Mouse (Mus musculus) layer of hippocampus, adult 6 months (tissue): ENCODE measurements around the gene Kif5a. TPM values are rescaled to one million over a fixed set of nuclear protein-coding genes. Genes with fewer than 3 reads are reported as not detected.

Source experiments
- long read RNA-seq, 2 experiments: library from polyadenylated mRNA; unstranded; transcript quantifications; one replicate each; pipeline ENCODE4 v2.0.0; 2019 to 2020
- polyA plus RNA-seq: library from polyadenylated mRNA; unstranded; fragments of <200 nt; fragmentation: Nextera tagmentation; gene quantifications from 2 replicates; pipeline ENCODE4 v1.2.3, GENCODE M21; 2021

Kif5a gene
- polyA plus RNA-seq, result 133 and 152 TPM in 2 replicates
- long read RNA-seq, experiment 1, full-length matches to known transcripts, result 17 of 333 reads
- long read RNA-seq, experiment 1, partial matches to known transcripts, result 113 of 333 reads
- long read RNA-seq, experiment 1, other reads (novel, unspliced or antisense), result 203 of 333 reads
- long read RNA-seq, experiment 2, full-length matches to known transcripts, result 1,136 of 2,107 reads
- long read RNA-seq, experiment 2, partial matches to known transcripts, result 456 of 2,107 reads
- long read RNA-seq, experiment 2, other reads (novel, unspliced or antisense), result 515 of 2,107 reads

GRCm38 (mm10) chr10:127262548-127263398 lies at the start of gene Kif5a:
Gene Kif5a (minus strand): TSS chr10:127263348.

GRCm38 (mm10) chr10:127311476-127312355 lies 48.6 kb upstream of the Kif5a start, which contains the start of gene Mars:
Gene Mars (minus strand): TSS chr10:127311786.

DNA sequence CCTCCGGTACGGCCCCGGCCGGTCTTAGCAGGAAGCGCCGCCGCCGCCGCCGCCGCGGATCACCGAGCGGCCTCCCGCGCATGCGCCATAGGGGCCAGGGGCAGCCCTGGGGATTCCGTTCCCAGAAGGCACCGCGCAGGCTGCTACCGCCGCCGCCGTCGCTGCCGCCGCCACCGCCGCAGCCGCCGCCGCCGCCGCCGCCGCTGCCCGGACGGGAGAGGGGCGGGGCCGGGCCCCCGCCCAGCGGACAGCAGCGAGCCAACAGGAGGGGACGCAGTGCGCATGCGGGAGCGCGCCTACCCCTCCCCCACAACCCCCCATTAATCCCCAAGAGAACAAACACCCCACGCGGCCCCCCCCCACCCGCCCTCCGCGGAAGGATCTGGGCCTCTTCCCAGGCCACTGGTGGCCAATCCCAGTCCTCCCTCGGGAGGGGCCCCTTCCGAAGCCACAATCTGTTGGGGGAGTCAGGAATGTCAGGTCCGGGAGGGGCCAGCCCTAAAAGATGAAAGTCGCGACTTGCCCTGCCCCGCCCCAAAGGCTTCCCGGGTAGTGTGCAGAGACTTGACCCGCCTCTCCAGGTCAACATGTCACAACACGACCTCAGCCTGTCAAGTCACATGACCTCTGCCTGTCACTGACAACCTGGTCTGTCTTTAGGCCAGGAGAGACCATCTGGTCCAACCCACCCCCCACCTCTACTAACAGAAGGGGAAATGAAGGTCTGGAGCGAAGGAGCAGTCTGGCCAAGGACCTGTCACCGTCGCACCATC lies 25.8 kb upstream of the Kif5a start, which contains the start of gene Mbd6:
Gene Mbd6 (minus strand): TSS at position 219 of the 773 bp plus-strand sequence.

GRCm38 (mm10) chr10:127266112-127267091 lies 3.3 kb upstream of the Kif5a start, which contains the start of gene Dctn2:
Gene Dctn2 (plus strand): TSS chr10:127266368.

DNA sequence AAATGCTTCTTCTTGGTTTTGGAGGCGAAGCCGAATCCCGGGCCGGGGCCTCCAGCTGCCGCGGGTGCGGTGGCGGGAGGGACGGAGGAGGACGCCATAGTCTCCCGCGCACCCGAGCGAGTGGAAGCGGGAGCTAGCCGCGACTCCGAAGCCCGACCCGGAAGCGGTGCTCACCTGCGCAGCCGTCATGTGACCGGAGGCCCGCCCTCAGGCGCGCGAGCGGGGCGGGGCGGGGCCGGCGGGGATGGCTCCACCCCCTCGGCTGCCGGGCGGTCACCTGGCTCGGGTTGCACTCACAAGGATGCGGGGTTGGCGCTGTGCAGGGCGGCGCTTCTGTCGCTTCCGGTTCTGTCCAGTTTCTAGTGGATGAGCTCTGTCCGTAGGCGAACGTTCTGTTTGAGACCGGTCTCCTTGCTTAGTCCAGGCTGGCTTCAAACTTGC lies 51.7 kb downstream of the Kif5a start, which contains the start of gene Pip4k2c:
Gene Pip4k2c (minus strand): TSS at position 172 of the 441 bp plus-strand sequence.

DNA sequence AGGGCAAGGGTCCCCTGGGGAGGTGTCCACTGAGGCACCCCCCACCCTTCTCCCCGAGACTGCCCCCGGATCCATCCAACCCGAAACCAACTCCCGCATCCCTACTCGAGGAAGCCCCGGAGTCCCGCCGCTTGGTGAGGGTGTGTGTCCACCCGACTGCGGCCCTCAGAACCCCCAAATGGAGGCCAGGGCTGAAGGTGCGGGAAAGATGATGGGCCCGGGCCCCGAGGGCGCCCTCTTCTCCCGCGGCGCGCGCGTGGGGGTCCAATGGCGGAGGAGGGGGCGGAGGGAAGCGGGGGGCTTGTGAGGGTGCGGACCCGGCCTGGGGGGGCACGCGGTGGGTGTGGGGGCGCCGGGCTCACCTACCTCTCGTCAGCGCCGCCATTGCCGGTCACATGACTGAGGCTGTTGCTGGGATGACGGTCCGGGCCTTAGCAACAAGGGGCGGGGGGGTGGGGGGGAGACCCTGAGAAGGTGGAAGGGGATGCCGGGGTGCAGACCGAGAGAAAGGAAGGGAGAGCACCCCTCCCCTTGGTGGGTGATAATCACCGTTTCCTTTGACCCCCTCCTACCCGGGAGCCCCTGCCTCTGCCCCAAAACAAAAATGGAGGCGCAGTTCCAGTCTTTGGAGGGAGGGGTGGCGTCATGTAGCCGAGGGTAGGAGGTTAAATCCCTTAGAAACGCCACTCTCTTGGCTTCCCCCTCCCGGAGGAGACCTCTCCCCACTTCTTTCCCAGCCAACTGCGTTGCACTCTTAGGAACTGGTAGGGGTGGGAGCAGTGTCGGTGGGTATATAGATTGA lies 67.6 kb downstream of the Kif5a start, which contains the start of gene Dtx3:
Gene Dtx3 (minus strand): TSS at position 401 of the 802 bp plus-strand sequence.

DNA sequence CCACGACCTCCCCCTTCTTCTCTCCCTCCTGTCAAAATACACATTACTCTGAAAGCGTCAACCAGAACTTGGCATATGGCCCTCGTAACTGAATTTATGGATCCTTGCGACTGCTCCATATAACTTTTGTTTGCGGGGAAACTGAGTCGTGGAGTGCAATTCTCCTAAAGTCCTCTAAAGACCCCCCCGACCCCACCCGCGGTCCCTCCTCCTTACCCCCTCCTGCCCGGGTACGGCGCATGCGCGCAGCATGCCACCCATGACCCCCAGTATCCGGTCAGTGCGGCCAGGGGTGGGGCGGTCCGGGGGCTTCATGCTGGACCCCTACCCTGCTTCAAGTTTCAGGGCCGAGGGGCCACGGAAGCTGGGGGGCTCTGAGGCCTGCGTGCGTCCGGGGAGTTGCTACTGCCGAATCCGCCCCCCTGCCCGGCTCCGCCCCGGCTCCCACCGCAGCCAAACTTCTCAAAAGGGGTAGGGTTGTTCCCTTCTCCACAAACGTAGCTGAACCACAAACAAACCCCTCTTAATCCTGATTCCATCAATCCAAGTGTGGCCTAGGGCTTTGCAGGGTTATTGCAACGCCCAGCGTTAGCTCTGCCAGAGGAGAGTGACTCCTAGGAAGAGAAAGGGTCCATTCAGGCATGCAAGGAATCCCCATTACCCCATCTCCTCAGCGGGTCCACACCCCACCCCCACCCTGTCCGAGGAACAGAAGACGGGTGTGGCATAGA lies 73.3 kb downstream of the Kif5a start, which contains the start of gene Arhgef25:
Gene Arhgef25 (minus strand): TSS at position 433 of the 731 bp plus-strand sequence.

DNA sequence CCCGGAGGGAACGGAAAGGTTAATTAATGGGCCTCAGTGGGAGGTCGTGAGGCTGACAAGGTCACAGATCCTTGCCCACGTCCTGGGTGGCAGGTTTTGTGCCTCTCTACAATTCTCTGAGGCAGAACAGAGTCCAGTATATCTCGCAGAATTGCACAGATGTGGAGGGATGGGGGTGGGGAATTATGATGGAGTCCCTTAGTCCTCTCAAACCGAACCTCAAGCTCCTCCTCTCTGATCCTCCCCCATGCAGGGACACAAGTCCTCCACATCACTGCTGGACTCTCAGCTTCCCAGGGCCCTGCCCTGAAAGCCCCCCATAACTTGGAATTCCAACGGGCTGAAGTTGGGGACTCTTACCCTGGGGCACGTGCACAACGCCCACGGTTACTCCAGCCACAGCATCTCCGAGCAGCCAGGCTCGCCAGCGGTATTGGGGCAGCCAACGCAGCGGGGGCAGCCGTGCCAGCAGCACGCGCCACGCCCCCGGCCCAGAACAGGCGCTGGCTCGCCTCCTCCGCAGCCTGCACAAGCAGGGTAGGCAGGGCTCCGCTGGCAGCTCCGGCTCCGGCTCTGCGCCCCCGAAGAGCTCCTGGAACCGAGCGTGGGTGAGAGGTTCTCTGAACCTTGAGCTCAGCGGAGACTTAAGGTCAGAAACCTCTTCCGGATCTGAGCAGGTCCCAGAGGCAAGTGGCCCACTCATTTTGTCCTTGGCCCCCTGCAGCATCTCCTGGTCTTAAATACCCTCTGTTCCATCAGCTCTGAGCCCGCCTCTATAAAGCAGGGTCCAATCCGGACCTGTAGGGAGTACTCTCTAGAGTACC lies 83.1 kb downstream of the Kif5a start, which contains the start of gene Slc26a10:
Gene Slc26a10 (minus strand): TSS at position 775 of the 824 bp plus-strand sequence.

Other genes starting within 250 kb of the Kif5a start
- 53.7 and 58.3 TPM in 2 replicates for gene Tsfm, start 232.5 kb downstream of the Kif5a start, polyA plus RNA-seq
- gene Mettl1, start 221.9 kb downstream of the Kif5a start, polyA plus RNA-seq, result 7.8 and 9.2 TPM in 2 replicates
- 0.08 and 0.13 TPM in 2 replicates for gene Eef1akmt3, start 221.8 kb downstream of the Kif5a start, polyA plus RNA-seq
- not detected in 2 replicates for gene Cyp27b1, start 215.1 kb downstream of the Kif5a start, polyA plus RNA-seq
- gene March9, start 203.2 kb downstream of the Kif5a start, polyA plus RNA-seq, result 1.5 and 1.8 TPM in 2 replicates
- 99.0 and 101 TPM in 2 replicates for gene Cdk4, start 199.8 kb downstream of the Kif5a start, polyA plus RNA-seq
- gene Tspan31, start 193.1 kb downstream of the Kif5a start, polyA plus RNA-seq, result 50.4 and 58.3 TPM in 2 replicates
- gene Agap2, start 188.1 kb downstream of the Kif5a start, polyA plus RNA-seq, result 22.4 and 25.7 TPM in 2 replicates
- gene Os9, start 142.2 kb downstream of the Kif5a start, polyA plus RNA-seq, result 24.9 and 33.0 TPM in 2 replicates
- 86.3 and 104 TPM in 2 replicates for gene B4galnt1, start 98.1 kb downstream of the Kif5a start, polyA plus RNA-seq
- 2.6 and 2.7 TPM in 2 replicates for gene Slc26a10, start 82.7 kb downstream of the Kif5a start, polyA plus RNA-seq
- gene Arhgef25, start 73.3 kb downstream of the Kif5a start, polyA plus RNA-seq, result 33.4 and 33.7 TPM in 2 replicates
- 6.5 and 8.7 TPM in 2 replicates for gene Dtx3, start 67.6 kb downstream of the Kif5a start, polyA plus RNA-seq
- 76.9 and 80.5 TPM in 2 replicates for gene Pip4k2c, start 51.8 kb downstream of the Kif5a start, polyA plus RNA-seq
- gene Dctn2, start 3.0 kb upstream of the Kif5a start, polyA plus RNA-seq, result 237 and 276 TPM in 2 replicates
- gene Mbd6, start 25.7 kb upstream of the Kif5a start, polyA plus RNA-seq, result 3.0 and 3.7 TPM in 2 replicates
- 49.6 and 52.6 TPM in 2 replicates for gene Mars, start 48.4 kb upstream of the Kif5a start, polyA plus RNA-seq
- gene Arhgap9, start 58.6 kb upstream of the Kif5a start, polyA plus RNA-seq, result 0.45 and 0.73 TPM in 2 replicates
- gene Gli1, start 78.6 kb upstream of the Kif5a start, polyA plus RNA-seq, result 0.05 TPM in 1 of 2 replicates, not detected in the other
- not detected in 2 replicates for gene Inhbe, start 91.1 kb upstream of the Kif5a start, polyA plus RNA-seq
- not detected in 2 replicates for gene Inhbc, start 107.1 kb upstream of the Kif5a start, polyA plus RNA-seq
- 41.5 and 45.4 TPM in 2 replicates for gene R3hdm2, start 117.0 kb upstream of the Kif5a start, polyA plus RNA-seq
- not detected in 2 replicates for gene Stac3, start 238.3 kb upstream of the Kif5a start, polyA plus RNA-seq